Mouse (Mus musculus) T-cell, adult 2 months (primary cell): ENCODE measurements around the gene Ddah2.
A peak's percentile ranks its signal among the peaks of the same experiment; 100 is the strongest.

Experiments used
- DNase-seq: peaks from one replicate; pipeline ENCODE4 v3.0.0; 2022; ENCODE audit warnings: low spot score

Ddah2 gene

DNA sequence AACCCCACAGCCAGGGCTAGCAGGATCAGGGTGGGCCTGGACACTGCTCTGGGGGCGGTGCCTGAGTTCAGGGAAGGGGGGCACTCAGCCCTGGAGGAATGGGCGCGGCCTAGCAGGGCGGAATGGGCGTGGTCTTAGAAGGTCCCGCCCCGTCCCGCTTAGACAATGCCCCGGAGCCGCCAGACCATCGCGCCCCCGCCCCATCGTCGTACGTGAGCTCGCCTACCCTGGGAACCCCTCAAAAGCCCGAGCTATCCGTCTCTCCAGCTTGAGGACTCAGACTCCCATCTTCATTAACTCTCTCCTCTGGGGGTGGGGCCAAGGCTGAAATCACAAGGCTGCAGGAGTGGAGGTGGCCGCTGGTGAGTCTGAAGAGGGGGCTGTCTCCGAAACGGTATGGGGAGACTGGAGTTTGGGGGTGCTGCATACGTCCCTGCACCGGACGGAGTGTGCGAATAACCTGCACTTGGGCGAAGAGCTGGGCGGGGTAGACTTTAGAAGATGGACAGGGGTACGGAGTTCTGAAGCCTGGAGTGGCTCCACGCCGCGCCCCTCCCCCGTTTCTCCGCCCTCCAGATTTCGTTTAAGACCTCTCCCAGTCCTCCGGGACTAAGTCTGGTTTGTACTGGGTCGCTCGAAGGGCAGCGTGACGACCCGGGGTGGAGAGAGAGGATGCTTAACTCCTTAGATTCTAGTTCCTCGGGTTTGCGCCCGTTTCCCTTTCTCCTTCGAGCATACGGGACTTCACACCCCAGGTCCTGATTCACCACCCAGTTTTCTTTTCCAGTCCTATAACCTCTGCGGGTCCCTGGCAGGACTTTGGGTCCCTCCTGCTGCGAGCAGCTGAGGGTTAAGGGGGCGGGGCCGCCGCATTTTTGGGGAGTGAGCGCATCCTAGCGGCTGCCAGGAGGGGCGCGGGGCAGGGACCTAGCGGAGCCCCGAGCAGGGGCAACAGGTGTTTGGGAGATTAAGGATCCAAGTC lies at the start of gene Ddah2:
TSS of gene Ddah2 (plus strand) at position 125 of the 982 bp plus-strand sequence.
- DNase-seq, result peak; percentile 83

GRCm38 (mm10) chr17:35009586-35009985 lies 49.2 kb upstream of the Ddah2 start:
- no peak for DNase-seq

DNA sequence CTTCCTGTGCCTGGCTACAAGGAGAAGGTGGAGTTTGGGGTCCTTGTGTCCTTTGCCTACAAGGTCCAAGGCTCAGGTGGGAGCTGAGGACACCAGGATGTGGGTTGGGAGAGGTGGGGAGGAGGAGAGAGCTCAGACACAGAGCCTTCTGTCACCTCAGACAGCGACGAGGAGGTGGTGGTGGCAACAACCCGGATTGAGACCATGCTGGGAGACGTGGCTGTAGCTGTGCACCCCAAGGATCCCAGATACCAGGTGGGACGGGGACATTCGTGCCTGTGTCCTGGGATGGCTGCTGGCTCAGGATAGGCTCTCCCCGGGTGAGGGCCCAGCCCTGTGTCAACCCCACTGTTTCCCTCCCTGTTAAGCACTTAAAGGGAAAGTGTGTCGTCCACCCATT lies 47.4 kb upstream of the Ddah2 start:
- DNase-seq, result no peak

GRCm38 (mm10) chr17:35012430-35012829 lies 46.4 kb upstream of the Ddah2 start:
- DNase-seq, result no peak

- DNase-seq, result no peak
Measured at GRCm38 (mm10) chr17:35013221-35013620, 45.6 kb upstream of the Ddah2 start.

DNA sequence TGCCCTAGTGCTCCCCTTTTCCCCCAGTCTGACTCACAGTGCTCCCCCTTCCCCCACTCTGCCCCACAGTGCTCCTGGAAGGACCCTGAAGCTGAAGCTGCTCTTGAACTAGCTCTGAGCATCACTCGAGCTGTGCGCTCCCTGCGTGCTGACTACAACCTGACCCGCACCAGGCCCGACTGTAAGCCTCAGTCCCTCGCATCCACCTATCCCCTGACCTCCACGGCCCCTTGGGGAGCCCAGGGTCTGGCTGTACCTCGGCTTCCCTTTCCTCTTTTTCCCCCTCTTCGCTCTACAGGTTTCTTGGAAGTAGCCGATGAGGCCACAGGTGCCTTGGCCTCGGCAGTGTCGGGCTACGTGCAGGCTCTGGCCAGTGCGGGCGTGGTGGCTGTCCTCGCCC lies 43.5 kb upstream of the Ddah2 start:
- DNase-seq, result no peak

DNA sequence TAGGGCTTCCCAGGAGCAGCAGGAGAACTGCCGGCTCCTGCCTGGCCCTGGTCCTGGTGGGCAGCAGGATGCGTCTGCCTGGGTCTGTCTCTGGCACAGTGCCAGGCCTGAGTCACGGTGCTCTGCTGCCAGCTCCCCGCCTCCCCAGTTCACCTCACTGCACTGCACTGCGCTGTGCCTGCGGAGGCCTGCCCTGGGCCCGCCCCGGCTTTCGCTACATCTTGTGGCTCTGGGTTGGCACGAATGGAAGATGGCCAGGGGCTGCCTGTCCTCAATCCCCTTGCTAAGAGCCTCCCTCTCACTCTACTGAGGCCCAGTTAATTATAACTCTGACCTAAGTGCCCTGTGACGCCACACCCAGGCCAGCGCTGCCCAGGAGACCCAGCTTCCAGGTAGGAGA lies 42.5 kb upstream of the Ddah2 start, which contains the start of gene Vwa7:
TSS of gene Vwa7 (plus strand) at position 204 of the 400 bp plus-strand sequence.
- DNase-seq, result no peak

DNA sequence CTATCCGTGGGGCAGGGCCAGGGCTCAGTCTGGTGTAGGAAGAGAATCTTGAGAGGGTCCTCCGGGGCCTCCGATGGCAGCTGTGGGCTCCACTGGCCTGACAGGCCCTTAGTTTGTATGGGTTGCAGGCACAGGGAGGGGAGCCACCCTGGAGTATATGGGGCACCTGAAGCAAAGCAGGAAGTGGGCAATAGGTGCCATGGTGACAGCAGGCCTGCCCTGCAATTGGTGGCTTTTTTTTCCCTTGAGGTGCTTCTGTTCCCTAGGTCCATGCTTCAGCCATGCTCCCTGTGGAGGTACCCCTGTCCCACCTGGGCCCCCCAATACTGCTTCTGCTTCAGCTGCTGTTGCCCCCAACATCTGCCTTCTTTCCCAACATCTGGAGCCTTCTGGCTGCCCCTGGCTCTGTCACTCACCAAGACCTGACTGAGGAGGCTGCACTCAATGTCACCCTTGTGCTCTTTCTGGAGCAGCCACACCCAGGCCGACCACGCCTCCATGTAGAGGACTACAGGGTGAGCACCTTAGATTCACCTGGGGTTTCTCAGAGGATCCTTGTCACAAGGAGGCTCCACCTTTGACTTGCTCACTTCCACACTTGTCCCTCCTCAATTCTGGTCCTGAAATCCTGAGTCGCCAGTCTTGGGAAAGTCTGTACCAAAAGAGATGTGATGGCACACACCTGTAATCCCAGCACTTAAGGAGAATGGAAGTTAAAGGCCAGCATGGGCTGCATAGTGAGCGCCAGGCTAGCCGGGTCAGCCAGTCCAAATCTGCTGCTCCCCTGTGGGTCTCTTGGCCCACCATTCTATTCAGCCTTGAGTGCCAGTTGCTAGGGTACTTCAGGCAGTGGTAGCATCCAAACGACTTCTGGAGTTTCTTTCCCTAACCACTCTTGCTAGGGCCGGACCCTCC lies 41.8 kb upstream of the Ddah2 start:
- DNase-seq, result peak; percentile 29

- DNase-seq, result no peak
Measured at GRCm38 (mm10) chr17:35017706-35018030, 41.2 kb upstream of the Ddah2 start.

DNA sequence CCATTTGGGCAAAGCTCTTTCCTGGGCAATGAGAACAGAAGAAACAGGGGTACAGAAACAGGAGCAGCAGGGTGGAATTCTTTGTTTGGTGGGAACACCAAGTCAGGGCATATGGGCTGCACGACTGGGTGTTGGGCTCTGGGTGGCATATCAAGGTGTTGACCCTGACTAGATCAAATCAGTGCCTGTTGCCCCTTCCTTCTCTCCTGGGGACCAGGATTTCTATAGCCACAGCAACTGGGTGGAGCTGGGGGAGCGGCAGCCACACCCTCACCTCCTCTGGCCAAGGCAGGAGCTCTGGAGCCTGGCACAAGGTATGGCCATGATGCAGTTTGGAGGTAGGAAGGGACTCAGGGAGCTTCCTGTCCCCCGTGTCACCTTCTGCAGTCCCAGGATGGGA lies 40.7 kb upstream of the Ddah2 start:
- no peak for DNase-seq

DNA sequence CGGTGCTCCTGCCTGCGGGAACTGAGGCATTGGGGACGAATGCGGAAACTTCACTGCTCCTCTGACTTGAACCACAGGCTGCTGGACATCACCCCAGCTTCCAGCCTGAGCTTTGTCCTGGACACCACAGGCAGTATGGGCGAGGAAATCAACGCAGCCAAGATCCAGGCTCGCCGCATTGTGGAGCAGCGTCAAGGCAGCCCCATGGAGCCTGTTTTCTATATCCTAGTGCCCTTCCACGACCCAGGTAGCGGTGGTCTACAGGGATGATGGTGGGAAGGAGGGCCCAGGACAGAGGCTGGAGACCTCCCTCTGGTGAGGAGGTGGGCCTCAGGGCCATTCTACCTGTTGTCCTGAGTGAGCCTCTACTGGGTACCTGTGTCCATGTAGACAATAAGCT lies 38.9 kb upstream of the Ddah2 start:
- no peak for DNase-seq

DNA sequence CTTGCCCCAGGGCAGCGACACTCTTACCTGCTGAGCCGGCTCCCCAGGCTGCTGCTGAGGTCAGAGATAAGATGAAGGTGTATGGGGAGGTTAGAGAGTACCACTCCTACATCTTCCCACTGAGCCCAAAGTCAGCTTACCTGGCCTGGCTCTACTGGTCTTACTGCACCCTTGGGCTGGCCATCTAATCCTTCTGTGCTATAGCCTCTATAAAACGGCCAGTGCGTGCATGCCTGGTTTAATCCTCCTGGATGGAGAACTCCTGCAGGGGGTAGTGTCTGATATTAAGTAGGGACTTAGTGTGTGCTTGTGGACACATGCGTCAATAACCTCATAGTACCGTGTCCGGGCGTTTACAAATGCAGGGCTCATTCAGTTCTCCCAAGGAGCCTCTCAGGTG lies 38.3 kb upstream of the Ddah2 start:
- DNase-seq, result no peak

DNA sequence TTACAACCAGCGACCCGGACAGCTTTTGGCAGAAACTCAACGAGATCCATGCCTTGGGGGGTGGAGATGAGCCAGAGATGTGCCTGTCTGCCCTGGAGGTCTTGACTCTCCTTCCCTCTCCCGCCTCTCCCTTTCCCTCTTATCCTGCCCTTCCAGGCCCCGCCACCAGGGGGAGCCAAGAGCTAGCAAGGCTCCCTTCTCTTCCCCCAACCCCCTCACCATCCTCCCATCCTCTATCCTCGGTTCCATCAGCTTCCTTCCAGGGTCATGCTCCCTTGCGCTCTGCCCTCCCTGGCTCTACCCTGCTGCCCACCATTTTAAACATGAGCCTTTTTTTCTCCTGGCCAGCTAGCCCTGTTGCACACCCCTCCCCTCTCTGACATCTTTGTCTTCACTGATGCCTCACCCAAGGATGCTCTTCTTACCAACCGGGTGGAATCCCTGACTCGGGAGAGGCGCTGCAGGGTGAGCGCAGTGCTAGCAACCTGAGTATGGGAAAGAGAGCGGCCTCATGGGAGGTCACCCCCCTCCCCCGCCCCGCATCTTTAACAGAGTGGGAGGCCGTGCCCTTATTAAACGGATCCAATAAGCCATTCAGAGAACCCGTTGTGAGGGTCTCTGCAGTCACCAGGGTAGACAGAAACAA lies 37.5 kb upstream of the Ddah2 start:
- DNase-seq, result peak; percentile 83

DNA sequence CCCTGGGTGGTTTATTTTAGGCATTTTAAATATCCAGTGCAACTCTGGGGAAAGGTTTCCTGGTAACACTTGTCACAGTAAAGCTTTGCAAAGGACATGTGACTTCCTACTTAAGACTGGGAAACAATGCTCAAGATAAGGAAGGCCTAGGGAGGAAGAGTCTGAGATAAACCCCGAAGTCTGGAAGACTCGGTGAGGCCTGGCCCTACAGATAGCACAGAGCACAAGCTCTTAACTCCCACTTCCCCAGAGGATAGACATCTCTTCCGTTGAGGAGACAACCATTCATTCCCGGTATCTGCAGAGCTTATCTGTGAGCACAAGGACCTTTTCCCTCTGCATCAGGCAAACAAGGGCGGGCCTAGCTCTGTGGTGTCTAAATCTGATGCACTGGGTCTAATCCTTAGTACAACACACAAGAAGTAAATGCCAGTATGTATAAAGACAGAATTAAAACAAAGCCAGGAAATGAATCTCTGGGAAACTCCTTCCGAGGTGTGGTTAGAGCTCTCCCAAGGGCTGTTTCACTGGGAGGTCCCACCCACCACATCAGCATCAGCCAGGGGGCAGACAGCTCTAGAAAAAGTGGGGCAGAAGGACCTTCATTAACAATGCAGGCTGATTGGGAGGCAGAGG lies 36.9 kb upstream of the Ddah2 start:
- DNase-seq, result no peak

GRCm38 (mm10) chr17:35022541-35023060 lies 36.2 kb upstream of the Ddah2 start:
- DNase-seq, result no peak

DNA sequence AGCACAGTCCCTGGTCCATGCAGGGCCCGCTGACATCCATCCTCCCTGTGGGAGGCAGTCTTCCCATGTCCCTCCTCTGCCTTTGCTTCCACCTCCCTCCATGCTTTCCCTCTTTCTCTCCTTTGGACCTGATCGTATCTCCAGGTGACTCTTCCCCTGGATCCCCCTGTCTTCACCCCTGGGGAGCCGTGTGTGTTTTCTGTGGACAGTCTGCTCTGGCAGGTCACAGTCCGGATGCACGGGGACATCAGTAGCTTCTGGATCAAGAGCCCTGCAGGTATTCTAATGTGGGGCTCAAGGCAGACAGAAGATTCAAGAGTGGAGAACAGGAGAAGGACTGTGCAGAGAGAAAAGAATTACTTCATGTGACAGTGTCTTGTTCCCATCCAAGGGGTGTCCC lies 35.6 kb upstream of the Ddah2 start:
- DNase-seq, result no peak

- DNase-seq, result no peak
Measured at GRCm38 (mm10) chr17:35023756-35024155, 35.1 kb upstream of the Ddah2 start.

- no peak for DNase-seq
Measured at GRCm38 (mm10) chr17:35024261-35024660, 34.6 kb upstream of the Ddah2 start.

- DNase-seq, result no peak
Measured at GRCm38 (mm10) chr17:35024691-35025488, 33.9 kb upstream of the Ddah2 start.

- no peak for DNase-seq
Measured at GRCm38 (mm10) chr17:35026206-35026605, 32.6 kb upstream of the Ddah2 start.
